Mouse (Mus musculus): ENCODE measurements around the gene 2010111I01Rik. TPM values are rescaled to one million over a fixed set of nuclear protein-coding genes. Genes with fewer than 3 reads are reported as not detected.

Gene 2010111I01Rik
- total and polyA plus RNA-seq, 2 experiments from 2014 or later: 107 to 149 TPM

- Histone ChIP-seq H3K36me3 (replicated peaks; ENCODE audit: control insufficient read depth, insufficient read depth, low read length) (no peaks in the 10 kb centered on the region), H3K27me3 (ENCODE audit: control insufficient read depth, insufficient read depth, low read length) (no peaks in the 10 kb centered on the region), H3K9me3 (replicated peaks; ENCODE audit: control insufficient read depth, low read length) (no peaks in the 10 kb centered on the region), H3K27ac (ENCODE audit: low read depth) (no peak overlapping the region), H3K9ac (replicated peaks; ENCODE audit: low read depth, low read length) (no peak overlapping the region), H3K4me1 (ENCODE audit: control insufficient read depth, insufficient read depth) (no peaks in the 10 kb centered on the region), H3K4me3 (ENCODE audit: low read depth, low read length) (no peak overlapping the region), H3K4me2 (ENCODE audit: low read depth, low read length) (no peak overlapping the region)
- TF ChIP-seq CTCF (IDR thresholded peaks at IDR 0.05; ENCODE audit: low read depth) (no peak), EP300 (IDR thresholded peaks at IDR 0.05; ENCODE audit: low read depth) (no peak)
- WGBS: 86% methylated on average over 4 of the region's 4 CpGs
- no peak for ATAC-seq (ENCODE audit: insufficient read depth, low read depth)
- DNase-seq (ENCODE audit: low spot score): no peak
Measured at GRCm38 (mm10) chr13:63356101-63356500, 391.4 kb downstream of the 2010111I01Rik start.

- no peaks in the 10 kb centered on the region for H3K27me3 ChIP-seq (ENCODE audit: control insufficient read depth, insufficient read depth, low read length)
- no peaks in the 10 kb centered on the region for H3K4me1 ChIP-seq (ENCODE audit: control insufficient read depth, insufficient read depth)
- H3K4me2 ChIP-seq (ENCODE audit: low read depth, low read length): no peak overlapping the region
- no peak overlapping the region for H3K4me3 ChIP-seq (ENCODE audit: low read depth, low read length)
- DNase-seq (ENCODE audit: low spot score) (peak; percentile 57), ATAC-seq (ENCODE audit: insufficient read depth, low read depth) (no peak)
- H3K27ac ChIP-seq (ENCODE audit: low read depth): no peak overlapping the region
- TF ChIP-seq EP300 (IDR thresholded peaks at IDR 0.05; ENCODE audit: low read depth): no peak
- TF ChIP-seq CTCF (IDR thresholded peaks at IDR 0.05; ENCODE audit: low read depth): peak; percentile 89
- 38% methylated on average over 3 of the region's 3 CpGs for WGBS
- H3K36me3 ChIP-seq (replicated peaks; ENCODE audit: control insufficient read depth, insufficient read depth, low read length): no peaks in the 10 kb centered on the region
- no peaks in the 10 kb centered on the region for H3K9me3 ChIP-seq (replicated peaks; ENCODE audit: control insufficient read depth, low read length)
- H3K9ac ChIP-seq (replicated peaks; ENCODE audit: low read depth, low read length): no peak overlapping the region
Measured at GRCm38 (mm10) chr13:63356558-63356957, 391.9 kb downstream of the 2010111I01Rik start.

- Histone ChIP-seq H3K36me3 (replicated peaks; ENCODE audit: control insufficient read depth, insufficient read depth, low read length) (no peaks in the 10 kb centered on the region), H3K4me1 (ENCODE audit: control insufficient read depth, insufficient read depth) (no peaks in the 10 kb centered on the region), H3K4me2 (ENCODE audit: low read depth, low read length) (no peak overlapping the region), H3K4me3 (ENCODE audit: low read depth, low read length) (no peak overlapping the region), H3K9ac (replicated peaks; ENCODE audit: low read depth, low read length) (no peak overlapping the region), H3K9me3 (replicated peaks; ENCODE audit: control insufficient read depth, low read length) (no peaks in the 10 kb centered on the region), H3K27ac (ENCODE audit: low read depth) (no peak overlapping the region), H3K27me3 (ENCODE audit: control insufficient read depth, insufficient read depth, low read length) (no peaks in the 10 kb centered on the region)
- 89% methylated on average over 4 of the region's 4 CpGs for WGBS
- TF ChIP-seq EP300 (IDR thresholded peaks at IDR 0.05; ENCODE audit: low read depth) (no peak), CTCF (IDR thresholded peaks at IDR 0.05; ENCODE audit: low read depth) (no peak)
- DNase-seq (ENCODE audit: low spot score) (no peak), ATAC-seq (ENCODE audit: insufficient read depth, low read depth) (no peak)
Measured at GRCm38 (mm10) chr13:63359393-63359792, 394.7 kb downstream of the 2010111I01Rik start.

GRCm38 (mm10) chr13:63360111-63360885 lies 395.6 kb downstream of the 2010111I01Rik start:
- no peak overlapping the region for H3K4me3 ChIP-seq (ENCODE audit: low read depth, low read length)
- no peak overlapping the region for H3K9ac ChIP-seq (replicated peaks; ENCODE audit: low read depth, low read length)
- ATAC-seq (ENCODE audit: insufficient read depth, low read depth): no peak
- no peak overlapping the region for H3K27ac ChIP-seq (ENCODE audit: low read depth)
- 71% methylated on average over 4 of the region's 4 CpGs for WGBS
- no peaks in the 10 kb centered on the region for H3K36me3 ChIP-seq (replicated peaks; ENCODE audit: control insufficient read depth, insufficient read depth, low read length)
- no peaks in the 10 kb centered on the region for H3K9me3 ChIP-seq (replicated peaks; ENCODE audit: control insufficient read depth, low read length)
- no peak for DNase-seq (ENCODE audit: low spot score)
- no peak overlapping the region for H3K4me2 ChIP-seq (ENCODE audit: low read depth, low read length)
- no peaks in the 10 kb centered on the region for H3K4me1 ChIP-seq (ENCODE audit: control insufficient read depth, insufficient read depth)
- TF ChIP-seq EP300 (IDR thresholded peaks at IDR 0.05; ENCODE audit: low read depth) (no peak), CTCF (IDR thresholded peaks at IDR 0.05; ENCODE audit: low read depth) (no peak)
- no peaks in the 10 kb centered on the region for H3K27me3 ChIP-seq (ENCODE audit: control insufficient read depth, insufficient read depth, low read length)

DNA sequence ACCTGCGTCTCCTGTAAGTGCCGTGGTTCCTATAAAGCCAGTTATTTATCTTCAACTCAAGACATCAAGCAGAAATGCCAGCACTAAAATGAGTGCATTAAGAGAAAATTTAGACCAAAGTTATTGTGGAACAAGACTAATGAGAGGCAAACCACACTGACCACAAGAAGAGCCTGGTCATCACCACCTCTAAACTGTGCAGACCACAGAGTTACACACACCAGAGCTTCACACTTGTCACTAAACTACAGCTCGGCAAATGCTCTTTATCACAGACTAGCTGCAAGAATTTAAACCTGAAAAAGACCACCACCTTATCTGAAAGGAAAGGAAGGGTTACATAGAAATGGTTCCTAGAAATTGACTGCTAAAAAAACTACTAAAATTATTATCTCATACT lies 397.1 kb downstream of the 2010111I01Rik start:
- Histone ChIP-seq H3K27me3 (ENCODE audit: control insufficient read depth, insufficient read depth, low read length) (no peaks in the 10 kb centered on the region), H3K4me1 (ENCODE audit: control insufficient read depth, insufficient read depth) (no peaks in the 10 kb centered on the region), H3K36me3 (replicated peaks; ENCODE audit: control insufficient read depth, insufficient read depth, low read length) (no peaks in the 10 kb centered on the region), H3K4me3 (ENCODE audit: low read depth, low read length) (no peak overlapping the region), H3K9me3 (replicated peaks; ENCODE audit: control insufficient read depth, low read length) (no peaks in the 10 kb centered on the region), H3K4me2 (ENCODE audit: low read depth, low read length) (no peak overlapping the region), H3K9ac (replicated peaks; ENCODE audit: low read depth, low read length) (no peak overlapping the region), H3K27ac (ENCODE audit: low read depth) (no peak overlapping the region)
- TF ChIP-seq CTCF (IDR thresholded peaks at IDR 0.05; ENCODE audit: low read depth): no peak
- no peak for TF ChIP-seq EP300 (IDR thresholded peaks at IDR 0.05; ENCODE audit: low read depth)
- DNase-seq (ENCODE audit: low spot score) (no peak), ATAC-seq (ENCODE audit: insufficient read depth, low read depth) (no peak)
- WGBS: 63% methylated on average over 3 of the region's 3 CpGs

Data from heart, postnatal 0 days (tissue).